Mouse (Mus musculus): ENCODE data around the gene Lrp2bp. TPM values are rescaled to one million over a fixed set of nuclear protein-coding genes. Genes with fewer than 3 reads are reported as not detected.

The Lrp2bp gene
- polyA plus RNA-seq (2012), result not detected in 2 replicates

DNA sequence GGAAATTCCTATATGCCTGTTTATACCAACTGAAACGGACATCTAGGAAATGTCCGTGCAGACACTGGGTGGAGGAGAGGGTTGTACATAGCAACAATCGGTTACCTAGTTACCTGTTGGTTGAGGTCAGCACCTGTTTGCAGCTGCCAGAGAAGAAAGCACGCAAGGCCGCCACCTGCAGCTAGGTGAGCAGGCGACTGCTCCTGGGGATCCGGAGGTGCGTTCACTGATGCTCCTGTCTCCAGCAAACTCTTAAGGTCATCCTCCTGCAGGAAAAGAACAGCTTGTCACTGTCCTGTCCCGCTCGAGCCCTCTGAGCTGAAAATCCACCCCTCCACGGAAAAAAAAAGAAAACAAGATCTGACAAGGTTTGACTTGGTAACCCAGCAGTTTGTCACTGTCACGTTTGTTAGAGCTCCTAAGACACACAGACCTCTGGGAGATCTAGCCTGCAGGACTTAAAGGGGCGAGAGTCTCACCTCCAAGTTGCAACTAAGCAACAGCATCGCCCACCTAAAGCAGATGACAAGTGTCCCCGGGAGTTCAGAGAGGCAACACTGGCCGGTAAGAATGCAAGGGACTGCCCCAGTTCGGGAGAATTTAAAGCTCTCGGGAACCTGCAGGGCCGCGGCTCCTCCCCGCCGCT, at the start of gene Lrp2bp:
Gene Lrp2bp, plus strand, starts transcription at position 166 of the 646 bp plus-strand sequence.

GRCm38 (mm10) chr8:45975126-45975836, 23.8 kb upstream of the Lrp2bp start, which contains the start of the genes 1700029J07Rik and Ufsp2:
Gene 1700029J07Rik, minus strand, starts transcription at chr8:45975252.
Gene Ufsp2, plus strand, starts transcription at chr8:45975528.

DNA sequence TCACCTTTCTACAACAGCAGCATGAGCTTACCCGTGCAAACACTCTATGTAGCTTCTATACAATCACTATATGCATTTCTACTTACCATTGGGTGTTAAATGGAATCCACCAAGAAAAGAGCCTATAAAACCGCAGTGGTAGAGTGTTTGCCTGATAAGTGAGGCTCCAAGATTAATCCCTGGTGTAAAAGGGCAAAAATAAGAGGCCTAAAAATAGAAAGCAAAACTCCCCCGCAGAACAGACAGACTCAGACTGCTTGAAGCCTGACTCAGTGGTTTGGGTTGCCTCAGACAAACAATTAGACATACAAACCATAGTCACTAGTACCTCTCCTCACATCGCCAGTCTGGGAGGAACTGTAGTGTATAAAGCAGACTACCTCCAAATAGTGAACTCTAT, 6.5 kb downstream of the Lrp2bp start, which contains the start of gene Ankrd37:
Gene Ankrd37, minus strand, starts transcription at position 112 of the 400 bp plus-strand sequence.

Other genes starting within 250 kb of the Lrp2bp start
- not detected in 2 replicates for gene Pdlim3, start 113.8 kb upstream of the Lrp2bp start, polyA plus RNA-seq (2012)
- not detected in 2 replicates for gene Ccdc110, start 64.7 kb upstream of the Lrp2bp start, polyA plus RNA-seq (2012)
- 0.16 and 0.17 TPM in 2 replicates for gene 1700029J07Rik, start 24.1 kb upstream of the Lrp2bp start, polyA plus RNA-seq (2012)
- 2.3 and 3.9 TPM in 2 replicates for gene Ufsp2, start 23.8 kb upstream of the Lrp2bp start, polyA plus RNA-seq (2012)
- 1.2 and 1.9 TPM in 2 replicates for gene Ankrd37, start 6.4 kb downstream of the Lrp2bp start, polyA plus RNA-seq (2012)
- 0.61 and 1.3 TPM in 2 replicates for gene Cfap97, start 152.5 kb downstream of the Lrp2bp start, polyA plus RNA-seq (2012)
- gene Snx25, start 152.9 kb downstream of the Lrp2bp start, polyA plus RNA-seq (2012), result 4.7 and 6.6 TPM in 2 replicates
- gene Slc25a4, start 212.0 kb downstream of the Lrp2bp start, polyA plus RNA-seq (2012), result 41.5 and 46.2 TPM in 2 replicates

Data from megakaryocyte-erythroid progenitor cell, adult 5 weeks (primary cell).